25 mouse cellular contexts compared by ENCODE assay signal in the genomic region with DNA sequence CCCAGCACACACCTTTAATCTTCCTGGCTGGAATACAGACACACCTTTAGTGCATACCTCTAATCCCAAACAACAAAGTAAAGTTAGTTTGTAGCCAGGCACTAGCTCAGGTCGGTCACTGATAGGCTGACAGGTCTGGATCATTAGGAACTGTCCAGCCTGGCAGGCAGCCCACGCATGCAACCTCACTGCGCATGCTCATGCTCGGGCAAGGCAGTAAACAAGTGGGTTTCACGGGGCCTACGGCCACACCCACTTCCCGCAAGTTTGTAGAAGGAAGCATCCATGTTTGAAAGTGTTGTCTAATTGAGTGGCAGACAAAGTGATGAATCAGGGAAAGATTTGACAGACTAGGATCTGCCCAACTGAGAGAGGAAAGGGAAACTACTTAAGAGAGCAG. TPM values are rescaled to one million over a fixed set of nuclear protein-coding genes. Genes with fewer than 3 reads are reported as not detected.
DNase-seq lines count a peak whose midpoint lies in the region; ATAC-seq and TF ChIP-seq lines count a peak whose summit lies in the region.
"Had no signal": no experiment of that assay in that cellular context is flagged by ENCODE, and none has a peak within 500 bp of the region (broad histone marks: within the 10 kb centered on the region; RNA-seq: fewer than 3 reads in every experiment).

No protein-coding gene starts in this region.

- 85% methylated on average over 7 of the region's 7 CpGs for WGBS in kidney, embryonic 16.5 days
- 75% methylated on average over 7 of the region's 7 CpGs for WGBS in stomach, embryonic 15.5 days
- 73% methylated on average over 7 of the region's 7 CpGs for WGBS in stomach, postnatal 0 days
- WGBS in kidney, postnatal 0 days = 79% methylated on average over 7 of the region's 7 CpGs

- H3K27ac ChIP-seq in kidney, embryonic 16.5 days (ENCODE audit: low read length) = no peak overlapping the region; the same call in 1 of the 2 replicates
- 0 out of 2 replicates have a peak overlapping the region, but pooled peaks have one; percentile 31 for H3K27ac ChIP-seq in stomach, embryonic 15.5 days
- no peak overlapping the region for H3K27ac ChIP-seq in stomach, postnatal 0 days (replicated peaks)
- H3K27ac ChIP-seq in kidney, postnatal 0 days = peak overlapping the region; percentile 78; the same call in 1 of the 2 replicates
- H3K27ac ChIP-seq: embryonic facial prominence, embryonic 10.5 days; embryonic facial prominence, embryonic 12.5 days; forebrain, embryonic 13.5 days; forebrain, embryonic 15.5 days had no signal

- no peaks in the 10 kb centered on the region for H3K27me3 ChIP-seq in kidney, embryonic 16.5 days (ENCODE audit: insufficient read depth, low read length)
- no peaks in the 10 kb centered on the region for H3K27me3 ChIP-seq in stomach, embryonic 15.5 days (replicated peaks)
- no peaks in the 10 kb centered on the region for H3K27me3 ChIP-seq in stomach, postnatal 0 days (ENCODE audit: control insufficient read depth, insufficient read depth, low read length)
- no peaks in the 10 kb centered on the region for H3K27me3 ChIP-seq in kidney, postnatal 0 days (ENCODE audit: insufficient read depth, low read length)
- H3K27me3 ChIP-seq: embryonic facial prominence, embryonic 12.5 days; forebrain, embryonic 13.5 days; forebrain, embryonic 15.5 days had no signal

- no peak for TF ChIP-seq CTCF in stomach, postnatal 0 days (IDR thresholded peaks at IDR 0.05; ENCODE audit: low read depth)
- no peak for TF ChIP-seq CTCF in kidney, postnatal 0 days (IDR thresholded peaks at IDR 0.05; ENCODE audit: low read depth)

- peaks cover 8% of the 10 kb centered on the region; the same call in 1 of the 2 replicates for H3K4me1 ChIP-seq in kidney, embryonic 16.5 days (ENCODE audit: insufficient read depth, low read length)
- H3K4me1 ChIP-seq in stomach, embryonic 15.5 days = peaks cover 26% of the 10 kb centered on the region
- 0 out of 2 replicates have a peak, but pooled peaks cover 4% of the 10 kb centered on the region for H3K4me1 ChIP-seq in stomach, postnatal 0 days (replicated peaks; ENCODE audit: control insufficient read depth, insufficient read depth)
- peaks cover 9% of the 10 kb centered on the region; the same call in 1 of the 2 replicates for H3K4me1 ChIP-seq in kidney, postnatal 0 days (replicated peaks; ENCODE audit: insufficient read depth, low read length)
- H3K4me1 ChIP-seq: forebrain, embryonic 13.5 days; forebrain, embryonic 15.5 days had no signal

- ATAC-seq in kidney, embryonic 16.5 days (ENCODE audit: low FRiP score, low TSS enrichment) = no peak
- no peak for ATAC-seq in stomach, embryonic 15.5 days (ENCODE audit: insufficient read depth, low FRiP score, low read depth)
- no peak for ATAC-seq in stomach, postnatal 0 days (ENCODE audit: low FRiP score, low TSS enrichment)
- no peak for ATAC-seq in kidney, postnatal 0 days (replicated peaks; ENCODE audit: low FRiP score, low read depth)
- ATAC-seq: activated CD4-positive, CD25-positive, alpha-beta regulatory T cell, adult 4 months; forebrain, embryonic 13.5 days; forebrain, embryonic 15.5 days had no signal

- no peak overlapping the region for H3K9ac ChIP-seq in kidney, embryonic 16.5 days (replicated peaks; ENCODE audit: low read length)
- H3K9ac ChIP-seq in stomach, embryonic 15.5 days = no peak overlapping the region
- no peak overlapping the region for H3K9ac ChIP-seq in stomach, postnatal 0 days (ENCODE audit: low read length)
- H3K9ac ChIP-seq in kidney, postnatal 0 days (ENCODE audit: low read depth, low read length) = no peak overlapping the region
- H3K9ac ChIP-seq: embryonic facial prominence, embryonic 12.5 days; forebrain, embryonic 13.5 days; forebrain, embryonic 15.5 days had no signal

- H3K4me2 ChIP-seq in kidney, embryonic 16.5 days (replicated peaks; ENCODE audit: low read depth, low read length) = no peak overlapping the region
- H3K4me2 ChIP-seq in stomach, embryonic 15.5 days = no peak overlapping the region
- no peak overlapping the region for H3K4me2 ChIP-seq in stomach, postnatal 0 days (replicated peaks; ENCODE audit: low read depth)
- no peak overlapping the region for H3K4me2 ChIP-seq in kidney, postnatal 0 days (ENCODE audit: low read length)
- H3K4me2 ChIP-seq: embryonic facial prominence, embryonic 12.5 days; forebrain, embryonic 13.5 days; forebrain, embryonic 15.5 days had no signal

- H3K9me3 ChIP-seq in kidney, embryonic 16.5 days (ENCODE audit: low read length) = no peaks in the 10 kb centered on the region
- H3K9me3 ChIP-seq in stomach, embryonic 15.5 days = no peaks in the 10 kb centered on the region
- no peaks in the 10 kb centered on the region for H3K9me3 ChIP-seq in stomach, postnatal 0 days (ENCODE audit: control insufficient read depth, low read length)
- H3K9me3 ChIP-seq in kidney, postnatal 0 days (replicated peaks; ENCODE audit: low read length) = no peaks in the 10 kb centered on the region
- H3K9me3 ChIP-seq: embryonic facial prominence, embryonic 10.5 days; embryonic facial prominence, embryonic 12.5 days; forebrain, embryonic 13.5 days; forebrain, embryonic 15.5 days had no signal

- DNase-seq in kidney, adult 18-20 months = peak; percentile 35
- DNase-seq in kidney, adult 9 months = peak; percentile 28
- no peak for DNase-seq in kidney, postnatal 14 days
- no peak for DNase-seq in stomach, postnatal 0 days (ENCODE audit: low spot score)
- no peak for DNase-seq in kidney, postnatal 0 days (ENCODE audit: low spot score)
- no peak for DNase-seq in urinary bladder, postnatal 14 days (ENCODE audit: low spot score)
- DNase-seq: adrenal gland, adult 8-10 months; adrenal gland, postnatal 14 days; adrenal gland, postnatal 36 days; cerebellum, adult 11-12 months; cerebellum, adult 2 months; cerebellum, adult 9-10 months; cerebellum, postnatal 10 days; cerebellum, postnatal 25 days had no signal

- TF ChIP-seq EP300 in stomach, postnatal 0 days (optimal IDR thresholded peaks at IDR 0.05) = no peak

- no peak overlapping the region for H3K4me3 ChIP-seq in kidney, embryonic 16.5 days (ENCODE audit: low read length)
- H3K4me3 ChIP-seq in stomach, embryonic 15.5 days (replicated peaks) = no peak overlapping the region
- no peak overlapping the region for H3K4me3 ChIP-seq in stomach, postnatal 0 days (ENCODE audit: low read depth, low read length)
- H3K4me3 ChIP-seq in kidney, postnatal 0 days (replicated peaks; ENCODE audit: low read depth, low read length) = no peak overlapping the region
- H3K4me3 ChIP-seq: embryonic facial prominence, embryonic 10.5 days; embryonic facial prominence, embryonic 12.5 days; forebrain, embryonic 13.5 days; forebrain, embryonic 15.5 days had no signal

- no peaks in the 10 kb centered on the region for H3K36me3 ChIP-seq in kidney, embryonic 16.5 days (ENCODE audit: insufficient read depth, low read length)
- no peaks in the 10 kb centered on the region for H3K36me3 ChIP-seq in stomach, embryonic 15.5 days
- no peaks in the 10 kb centered on the region for H3K36me3 ChIP-seq in stomach, postnatal 0 days (ENCODE audit: control insufficient read depth, insufficient read depth, low read length)
- no peaks in the 10 kb centered on the region for H3K36me3 ChIP-seq in kidney, postnatal 0 days (ENCODE audit: insufficient read depth, low read length)
- H3K36me3 ChIP-seq: embryonic facial prominence, embryonic 10.5 days; embryonic facial prominence, embryonic 12.5 days; forebrain, embryonic 15.5 days had no signal

RNA-seq across cellular contexts. Expression of a gene that starts 19.6 kb away (rescaled TPM):
- polyA plus RNA-seq in kidney, embryonic 16.5 days (2015; fragmentation: Nextera tagmentation; extraction: Ambion mirVana) = 399 and 441 TPM in 2 replicates
- polyA plus RNA-seq in stomach, embryonic 15.5 days (2015; fragmentation: Nextera tagmentation; extraction: Ambion mirVana) = 162 and 175 TPM in 2 replicates
- 123 and 147 TPM in 2 replicates for polyA plus RNA-seq in stomach, postnatal 0 days (2015; fragmentation: Nextera tagmentation; extraction: Ambion mirVana)
- 715 and 716 TPM in 2 replicates for polyA plus RNA-seq in kidney, postnatal 0 days (2015; fragmentation: Nextera tagmentation; extraction: Ambion mirVana)
- polyA plus RNA-seq: activated CD4-positive, CD25-positive, alpha-beta regulatory T cell, adult 4 months; C2C12 had no signal

RNA-seq across cellular contexts. Expression of a gene that starts 30.7 kb away (rescaled TPM):
- polyA plus RNA-seq in kidney, embryonic 16.5 days (2015; fragmentation: Nextera tagmentation; extraction: Ambion mirVana) = not detected in 2 replicates
- polyA plus RNA-seq in stomach, embryonic 15.5 days (2015; fragmentation: Nextera tagmentation; extraction: Ambion mirVana) = not detected in 2 replicates
- polyA plus RNA-seq in stomach, postnatal 0 days (2015; fragmentation: Nextera tagmentation; extraction: Ambion mirVana) = not detected in 2 replicates
- polyA plus RNA-seq in kidney, postnatal 0 days (2015; fragmentation: Nextera tagmentation; extraction: Ambion mirVana) = not detected in 2 replicates
- polyA plus RNA-seq: activated CD4-positive, CD25-positive, alpha-beta regulatory T cell, adult 4 months; C2C12; cerebellum, adult 2 months; cortical plate, adult 2 months; embryonic facial prominence, embryonic 10.5 days; embryonic facial prominence, embryonic 12.5 days; embryonic facial prominence, embryonic 14.5 days; forebrain, embryonic 11.5 days; forebrain, embryonic 13.5 days; forebrain, embryonic 15.5 days had no signal

RNA-seq across cellular contexts. Expression of a gene that starts 42.6 kb away (rescaled TPM):
- polyA plus RNA-seq in kidney, embryonic 16.5 days (2015; fragmentation: Nextera tagmentation; extraction: Ambion mirVana) = not detected in 2 replicates
- 1.0 and 1.5 TPM in 2 replicates for polyA plus RNA-seq in stomach, embryonic 15.5 days (2015; fragmentation: Nextera tagmentation; extraction: Ambion mirVana)
- polyA plus RNA-seq in stomach, postnatal 0 days (2015; fragmentation: Nextera tagmentation; extraction: Ambion mirVana) = 0.75 and 1.1 TPM in 2 replicates
- not detected in 2 replicates for polyA plus RNA-seq in kidney, postnatal 0 days (2015; fragmentation: Nextera tagmentation; extraction: Ambion mirVana)
- polyA plus RNA-seq: activated CD4-positive, CD25-positive, alpha-beta regulatory T cell, adult 4 months; C2C12; cerebellum, adult 2 months; cortical plate, adult 2 months; embryonic facial prominence, embryonic 10.5 days; embryonic facial prominence, embryonic 12.5 days; forebrain, embryonic 11.5 days; forebrain, embryonic 13.5 days; forebrain, embryonic 15.5 days had no signal

RNA-seq across cellular contexts. Expression of a gene that starts 45.3 kb away (rescaled TPM):
- polyA plus RNA-seq in kidney, embryonic 16.5 days (2015; fragmentation: Nextera tagmentation; extraction: Ambion mirVana) = 70.7 and 75.8 TPM in 2 replicates
- 67.0 and 67.5 TPM in 2 replicates for polyA plus RNA-seq in stomach, embryonic 15.5 days (2015; fragmentation: Nextera tagmentation; extraction: Ambion mirVana)
- polyA plus RNA-seq in stomach, postnatal 0 days (2015; fragmentation: Nextera tagmentation; extraction: Ambion mirVana) = 53.6 and 54.7 TPM in 2 replicates
- polyA plus RNA-seq in kidney, postnatal 0 days (2015; fragmentation: Nextera tagmentation; extraction: Ambion mirVana) = 76.9 and 86.3 TPM in 2 replicates

RNA-seq across cellular contexts. Expression of a gene that starts 50.8 kb away (rescaled TPM):
- polyA plus RNA-seq in kidney, embryonic 16.5 days (2015; fragmentation: Nextera tagmentation; extraction: Ambion mirVana) = not detected in 2 replicates
- polyA plus RNA-seq in stomach, embryonic 15.5 days (2015; fragmentation: Nextera tagmentation; extraction: Ambion mirVana) = not detected in 2 replicates
- not detected in 2 replicates for polyA plus RNA-seq in stomach, postnatal 0 days (2015; fragmentation: Nextera tagmentation; extraction: Ambion mirVana)
- polyA plus RNA-seq in kidney, postnatal 0 days (2015; fragmentation: Nextera tagmentation; extraction: Ambion mirVana) = 0.16 TPM in 1 of 2 replicates, not detected in the other
- polyA plus RNA-seq: activated CD4-positive, CD25-positive, alpha-beta regulatory T cell, adult 4 months; C2C12; cerebellum, adult 2 months; cortical plate, adult 2 months; embryonic facial prominence, embryonic 10.5 days; embryonic facial prominence, embryonic 12.5 days; embryonic facial prominence, embryonic 14.5 days; forebrain, embryonic 11.5 days; forebrain, embryonic 13.5 days; forebrain, embryonic 15.5 days had no signal

Comparison
In these comparisons a context has a peak if more than half of its experiments do, and no peak if none do; other contexts are left out.
1. DNase-seq: peak in kidney, adult 18-20 months (single experiment) and kidney, adult 9 months (single experiment); none in kidney, postnatal 14 days (single experiment), stomach, postnatal 0 days (single experiment), kidney, postnatal 0 days (single experiment) and urinary bladder, postnatal 14 days (single experiment).
2. H3K27ac ChIP-seq: peak in stomach, embryonic 15.5 days (single experiment) and kidney, postnatal 0 days (single experiment); none in kidney, embryonic 16.5 days (single experiment) and stomach, postnatal 0 days (single experiment).